Mouse (Mus musculus) kidney, postnatal 0 days (tissue): ENCODE results near the gene Bora. TPM values are rescaled to one million over a fixed set of nuclear protein-coding genes. Genes with fewer than 3 reads are reported as not detected.

ENCODE experiments used
- ATAC-seq: fragments of 200-750 bp; cut with Nextera tagmentation; replicated peaks from 2 replicates; pipeline ENCODE4 v1.8.0; 2017; ENCODE audit warnings: low read depth, moderate number of reproducible peaks, moderate TSS enrichment, moderate library complexity; ENCODE audit not compliant: low FRiP score
- DNase-seq: peaks from one replicate; pipeline ENCODE4 v3.0.0-alpha.2; 2016; ENCODE audit warnings: low spot score
- H3K27ac ChIP-seq: fragments of 300-500 bp; sonication (generic); 2 replicates; pipeline ENCODE4 v1.5.1; 2014; ENCODE audit warnings: mild to moderate bottlenecking
- H3K27me3 ChIP-seq: fragments of 300-500 bp; sonication (generic); 2 replicates; pipeline ENCODE4 v1.6.1; 2014; ENCODE audit warnings: low read length, mixed read lengths; ENCODE audit not compliant: insufficient read depth
- H3K36me3 ChIP-seq: fragments of 300-500 bp; sonication (generic); 2 replicates; pipeline ENCODE4 v1.6.1; 2014; ENCODE audit warnings: low read length, mixed read lengths; ENCODE audit not compliant: insufficient read depth
- H3K4me1 ChIP-seq: fragments of 300-500 bp; sonication (generic); replicated peaks from 2 replicates; pipeline ENCODE4 v1.6.1; 2014; ENCODE audit warnings: antibody characterized with exemption, low read length, mixed read lengths; ENCODE audit not compliant: insufficient read depth
- H3K4me2 ChIP-seq: fragments of 300-500 bp; sonication (generic); 2 replicates; pipeline ENCODE4 v1.6.1; 2014; ENCODE audit warnings: mild to moderate bottlenecking, low read length, moderate library complexity, mixed read lengths
- H3K4me3 ChIP-seq: fragments of 300-500 bp; sonication (generic); replicated peaks from 2 replicates; pipeline ENCODE4 v1.5.1; 2014; ENCODE audit warnings: low read depth, low read length
- H3K9ac ChIP-seq: fragments of 300-500 bp; sonication (generic); 2 replicates; pipeline ENCODE4 v1.6.1; 2014; ENCODE audit warnings: low read depth, low read length
- H3K9me3 ChIP-seq: fragments of 300-500 bp; sonication (generic); replicated peaks from 2 replicates; pipeline ENCODE4 v1.6.1; 2016; ENCODE audit warnings: low read length, inconsistent platforms, mixed read lengths
- CTCF ChIP-seq: IDR thresholded peaks from 2 replicates; pipeline ENCODE4 v1.5.1; 2016; ENCODE audit warnings: antibody characterized with exemption, low read depth, mild to moderate bottlenecking, moderate library complexity
- WGBS: fragments of 180-500 bp; shearing (Covaris S2); extraction: QIAGEN DNeasy Blood & Tissue Kit; methylation state at CpG from one replicate; pipeline ENCODE4 v1.1.7; 2014; 5-methylcytosine and 5-hydroxymethylcytosine counted together
- polyA plus RNA-seq: library from polyadenylated mRNA; unstranded; fragments of >200 nt; fragmentation: Nextera tagmentation; extraction: Ambion mirVana; gene quantifications from 2 replicates; pipeline ENCODE4 v1.2.1, GENCODE M21; 2015

Bora gene
- polyA plus RNA-seq, 1 experiment from 2014 or later: 26.4 TPM

DNA sequence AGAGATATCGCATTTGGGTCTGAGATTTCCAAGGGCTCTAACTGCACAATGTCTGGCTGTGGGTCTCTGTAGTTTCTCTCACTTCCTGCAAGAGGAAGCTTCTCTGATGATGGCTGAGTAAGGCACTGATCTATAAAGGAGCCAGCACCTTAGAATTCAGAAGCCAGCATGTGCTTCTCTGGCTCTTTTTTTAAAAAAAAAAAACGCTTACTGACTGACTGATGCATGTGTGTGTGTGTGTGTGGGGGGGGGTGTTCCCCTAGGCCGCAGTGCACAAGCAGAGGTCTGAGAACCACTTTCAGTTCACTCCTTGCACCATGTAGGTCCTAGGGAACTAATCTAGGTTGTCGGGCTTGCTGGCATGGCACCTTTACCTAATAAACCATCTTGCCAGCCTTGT lies 4.6 kb upstream of the Bora start:
- TF ChIP-seq CTCF: no peak
- Histone ChIP-seq H3K27me3 (no peaks in the 10 kb centered on the region), H3K36me3 (peaks cover 7% of the 10 kb centered on the region; the same call in 1 of the 2 replicates), H3K27ac (no peak overlapping the region), H3K9me3 (no peaks in the 10 kb centered on the region), H3K4me2 (no peak overlapping the region), H3K4me1 (peaks cover 13% of the 10 kb centered on the region), H3K9ac (no peak overlapping the region), H3K4me3 (no peak overlapping the region)
- ATAC-seq (no peak), DNase-seq (no peak)
- 62% methylated on average over 4 of the region's 4 CpGs for WGBS

GRCm38 (mm10) chr14:99043499-99043898 lies 2.5 kb upstream of the Bora start:
- Histone ChIP-seq H3K4me2 (peak overlapping the region; percentile 84; the same call in 1 of the 2 replicates), H3K27ac (no peak overlapping the region), H3K27me3 (no peaks in the 10 kb centered on the region), H3K4me1 (peaks cover 13% of the 10 kb centered on the region), H3K4me3 (no peak overlapping the region), H3K36me3 (no peaks in the 10 kb centered on the region), H3K9ac (no peak overlapping the region), H3K9me3 (no peaks in the 10 kb centered on the region)
- no peak for TF ChIP-seq CTCF
- DNase-seq (no peak), ATAC-seq (no peak)
- 50% methylated on average over 1 of the region's 1 CpGs for WGBS

- H3K4me2 ChIP-seq: peak overlapping the region; percentile 84
- no peak overlapping the region for H3K27ac ChIP-seq
- no peaks in the 10 kb centered on the region for H3K36me3 ChIP-seq
- no peak overlapping the region for H3K9ac ChIP-seq
- WGBS: 43% methylated on average over 10 of the region's 10 CpGs
- H3K4me1 ChIP-seq: peaks cover 13% of the 10 kb centered on the region
- DNase-seq: no peak
- H3K9me3 ChIP-seq: no peaks in the 10 kb centered on the region
- ATAC-seq: no peak
- H3K27me3 ChIP-seq: no peaks in the 10 kb centered on the region
- no peak for TF ChIP-seq CTCF
- H3K4me3 ChIP-seq: 0 out of 2 replicates have a peak overlapping the region, but pooled peaks have one; percentile 97
Measured at GRCm38 (mm10) chr14:99044096-99044495, 1.9 kb upstream of the Bora start.

DNA sequence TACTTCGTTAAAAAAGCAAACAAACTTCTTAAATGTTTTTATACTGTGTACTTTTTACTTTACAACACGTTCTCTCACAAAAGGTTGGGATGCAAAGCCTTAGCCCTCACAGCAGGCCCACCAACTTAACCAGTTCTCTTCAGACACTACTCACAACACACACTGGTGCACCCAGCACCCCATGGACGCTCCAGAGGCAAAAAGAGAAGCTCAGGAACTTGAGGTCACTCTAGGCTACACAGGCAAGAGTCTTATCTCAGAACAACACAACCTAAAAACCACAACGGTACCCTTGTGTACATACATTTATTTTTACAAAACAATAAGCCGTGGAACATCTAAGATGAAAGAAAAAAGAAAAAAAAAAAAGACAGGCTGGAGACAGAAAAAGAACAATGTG lies 1.3 kb upstream of the Bora start:
- WGBS: 6% methylated on average over 5 of the region's 5 CpGs
- TF ChIP-seq CTCF: no peak
- H3K4me2 ChIP-seq: peak overlapping the region; percentile 84
- no peaks in the 10 kb centered on the region for H3K27me3 ChIP-seq
- ATAC-seq (no peak), DNase-seq (no peak)
- no peak overlapping the region for H3K27ac ChIP-seq
- H3K9me3 ChIP-seq: no peaks in the 10 kb centered on the region
- H3K4me1 ChIP-seq: peaks cover 13% of the 10 kb centered on the region
- no peaks in the 10 kb centered on the region for H3K36me3 ChIP-seq
- H3K4me3 ChIP-seq: peak overlapping the region; percentile 97
- peak overlapping the region; percentile 96; the same call in 1 of the 2 replicates for H3K9ac ChIP-seq

DNA sequence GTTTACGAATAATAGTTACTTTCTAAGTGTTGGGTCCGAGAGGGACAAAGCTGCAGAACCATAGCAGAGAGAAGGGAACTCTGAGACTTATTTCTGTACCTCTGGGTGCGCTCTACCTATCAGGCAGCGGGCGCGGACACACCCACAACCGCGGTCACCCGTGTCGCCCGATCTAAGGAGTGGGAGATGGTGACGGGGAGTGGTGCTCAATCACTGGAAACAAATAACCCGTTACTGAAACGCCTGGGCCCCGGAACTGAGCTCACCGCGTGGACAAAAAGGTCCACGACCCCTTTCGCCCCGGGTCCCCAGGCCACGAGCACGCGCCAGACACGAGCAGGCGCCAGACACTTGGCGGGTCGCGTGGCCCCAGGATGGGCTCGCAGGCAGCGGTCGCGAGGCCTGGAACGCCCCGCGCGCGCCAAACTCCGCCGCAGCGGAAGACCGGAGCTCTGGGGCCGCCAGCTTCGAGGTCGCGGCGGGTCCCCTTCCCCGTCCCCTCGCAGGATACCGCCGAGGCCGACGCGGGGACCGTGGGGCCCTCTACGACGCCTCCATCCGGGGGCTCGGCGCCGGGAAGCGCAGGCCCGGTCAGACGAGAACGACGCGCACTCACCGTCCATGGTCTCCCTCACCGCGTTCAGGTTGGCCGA lies 518 bp upstream of the Bora start:
- Histone ChIP-seq H3K9me3 (no peaks in the 10 kb centered on the region), H3K36me3 (no peaks in the 10 kb centered on the region), H3K4me1 (peaks cover 13% of the 10 kb centered on the region), H3K4me2 (peak overlapping the region; percentile 84), H3K9ac (peak overlapping the region; percentile 96), H3K4me3 (peak overlapping the region; percentile 97), H3K27me3 (no peaks in the 10 kb centered on the region), H3K27ac (peak overlapping the region; percentile 93)
- WGBS: under 1% methylated on average over 70 of the region's 70 CpGs
- DNase-seq (peak; percentile 53), ATAC-seq (peak; percentile 47)
- TF ChIP-seq CTCF: no peak

- Histone ChIP-seq H3K4me3 (peak overlapping the region; percentile 97), H3K27me3 (no peaks in the 10 kb centered on the region), H3K4me2 (peak overlapping the region; percentile 84), H3K9ac (peak overlapping the region; percentile 96), H3K36me3 (peaks cover 2% of the 10 kb centered on the region; the same call in 1 of the 2 replicates), H3K9me3 (no peaks in the 10 kb centered on the region), H3K4me1 (peaks cover 13% of the 10 kb centered on the region), H3K27ac (peak overlapping the region; percentile 93)
- DNase-seq (no peak), ATAC-seq (no peak)
- WGBS: under 1% methylated on average over 15 of the region's 15 CpGs
- no peak for TF ChIP-seq CTCF
Measured at GRCm38 (mm10) chr14:99046782-99047181, 760 bp downstream of the Bora start.
